Mouse (Mus musculus): ENCODE results near the gene Ric1.

The Ric1 gene

GRCm38 (mm10) chr19:29641055-29641454, 119.0 kb downstream of the Ric1 start:
- DNase-seq = no peak

DNA sequence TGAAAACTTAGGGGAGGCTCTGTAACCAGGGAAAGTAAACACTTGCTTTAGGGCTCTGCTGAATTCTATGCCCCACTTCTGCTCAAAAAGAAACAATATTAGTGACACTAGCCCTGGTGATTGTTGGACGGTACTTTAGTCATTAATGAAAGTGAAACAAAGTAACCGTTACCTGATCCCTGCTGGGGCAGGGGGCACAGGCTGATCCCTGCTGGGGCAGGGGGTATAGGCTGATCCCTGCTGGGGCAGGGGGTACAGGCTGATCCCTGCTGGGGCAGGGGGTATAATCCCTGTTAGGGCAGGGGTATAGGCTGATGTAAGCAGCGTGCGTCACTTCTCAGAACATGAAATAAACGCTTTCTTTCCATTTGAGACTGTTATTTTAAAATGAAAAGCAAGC, 119.4 kb downstream of the Ric1 start:
- no peak for DNase-seq

- DNase-seq = no peak
Observed at GRCm38 (mm10) chr19:29642211-29642610, 120.1 kb downstream of the Ric1 start.

- no peak for DNase-seq
Observed at GRCm38 (mm10) chr19:29643194-29643922, 121.3 kb downstream of the Ric1 start.

DNA sequence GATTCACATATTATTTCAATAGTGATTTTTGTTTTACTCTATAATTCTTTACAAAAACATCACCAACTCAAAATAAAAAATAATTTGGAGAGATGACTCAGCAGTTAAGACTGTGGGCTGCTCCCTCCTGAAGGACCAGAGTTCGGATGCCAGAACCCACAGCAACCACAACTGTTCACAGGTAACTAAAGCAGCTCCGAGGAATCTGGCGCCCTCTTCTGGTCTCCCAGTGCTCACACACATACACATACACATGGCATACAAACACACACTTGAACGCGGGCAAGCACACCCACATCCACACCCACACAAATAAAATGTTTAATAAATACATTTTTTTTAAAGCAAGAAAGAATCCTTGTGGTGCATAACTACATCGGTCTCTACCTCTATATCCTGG, 122.7 kb downstream of the Ric1 start:
- no peak for DNase-seq

DNA sequence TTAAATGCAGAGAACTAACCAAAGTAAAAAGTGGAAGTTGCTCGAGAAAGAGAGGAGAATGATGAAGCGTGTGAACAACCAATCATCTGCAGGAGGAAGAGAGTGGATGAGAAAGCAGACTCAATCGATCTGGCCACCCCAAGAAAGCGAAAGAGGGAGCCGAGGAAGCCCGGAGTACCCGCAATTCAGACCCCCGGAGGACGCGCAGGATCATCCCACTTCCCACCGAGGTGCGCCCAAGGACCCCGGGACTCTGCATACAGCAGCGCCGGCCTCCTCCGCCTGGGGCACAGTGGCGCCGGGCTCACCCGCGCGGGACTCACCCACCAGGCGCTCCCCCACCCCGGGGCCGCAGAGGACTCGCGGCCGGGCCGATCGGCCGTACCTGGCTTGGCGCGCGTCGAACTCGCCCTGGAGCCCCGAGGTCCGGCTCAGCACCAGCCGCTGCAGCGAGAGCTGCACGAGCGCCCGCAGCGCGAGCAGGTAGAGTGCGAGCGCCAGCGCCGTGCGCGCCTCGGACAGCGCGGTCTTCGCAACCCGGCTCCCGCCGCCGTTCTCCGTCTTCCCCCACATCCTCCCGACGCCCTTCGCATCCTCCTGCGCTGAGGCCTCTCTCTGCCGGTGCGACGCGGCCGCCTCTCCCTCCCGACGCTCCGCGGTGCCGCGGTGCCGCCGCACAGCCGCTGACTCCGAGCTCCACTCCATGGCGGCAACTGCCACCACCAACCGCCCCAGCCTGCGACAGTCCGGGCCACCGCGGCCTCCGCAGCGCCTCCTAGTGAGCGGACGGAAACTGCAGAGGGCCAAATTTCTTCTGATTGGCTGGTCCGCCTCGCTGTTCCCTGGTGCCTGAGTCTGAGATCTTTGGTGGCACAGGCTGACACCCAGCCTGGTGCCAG, 125.8 kb downstream of the Ric1 start, which contains the start of gene Ermp1:
TSS of gene Ermp1 (minus strand) at position 765 of the 899 bp plus-strand sequence.
- peak; percentile 94 for DNase-seq

DNA sequence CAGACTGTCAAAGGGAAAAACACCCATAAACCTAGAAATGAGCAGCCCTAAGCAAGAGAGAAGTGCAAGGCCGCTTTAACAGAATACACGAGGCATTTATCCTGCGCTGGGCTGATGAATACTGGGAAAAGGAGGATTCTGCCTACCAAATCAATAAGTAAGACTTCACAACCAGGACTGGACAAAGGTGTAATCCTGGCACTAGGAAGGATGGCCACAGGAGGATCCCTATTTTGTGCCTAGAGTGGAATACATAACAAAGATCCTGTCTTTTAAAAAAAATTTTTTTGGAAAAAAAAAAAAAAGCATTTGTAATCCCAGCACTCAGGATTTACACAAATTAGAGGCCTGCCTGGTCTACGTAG, 126.5 kb downstream of the Ric1 start:
- DNase-seq = no peak

DNA sequence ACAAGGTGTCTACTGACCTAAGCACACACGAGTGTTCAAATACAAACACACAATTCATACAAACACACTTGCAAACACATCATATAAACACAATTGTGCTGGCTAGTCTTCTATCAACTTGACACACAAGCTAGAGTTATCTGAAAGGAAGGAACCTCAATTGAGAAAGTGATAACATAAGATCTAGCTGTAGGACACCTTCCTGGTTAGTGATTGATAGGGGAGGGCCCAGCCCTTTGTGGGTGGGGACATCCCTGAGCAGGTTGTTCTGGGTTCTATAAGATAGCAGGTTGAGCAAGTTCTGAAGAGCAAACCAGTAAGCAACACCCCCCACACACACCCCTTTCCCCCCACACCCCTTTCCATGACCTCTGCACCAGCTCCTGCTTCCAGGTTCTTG, 127.6 kb downstream of the Ric1 start:
- no peak for DNase-seq

DNA sequence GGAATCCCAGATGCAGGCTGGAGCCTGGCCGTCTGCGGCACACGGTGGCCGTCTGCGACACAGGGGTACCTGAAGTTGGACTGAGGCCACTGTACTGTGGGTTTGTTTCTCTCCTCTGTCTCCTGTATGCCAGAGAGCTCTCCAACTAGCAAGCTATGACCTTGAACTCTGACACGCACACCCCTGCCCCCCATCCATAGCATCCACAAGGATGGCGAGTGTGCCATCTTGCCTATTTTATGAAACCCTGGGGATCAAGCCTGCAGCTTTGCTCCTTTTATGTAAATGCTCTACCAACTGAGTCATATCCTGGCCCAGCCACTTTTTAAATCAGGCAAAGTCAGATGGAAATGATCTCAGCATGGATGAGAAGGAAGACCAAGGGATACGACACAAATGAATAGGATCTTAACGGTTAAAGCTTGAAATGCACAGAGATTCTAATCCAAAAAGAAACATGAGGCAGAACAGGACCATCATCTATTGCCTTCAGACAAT, 131.7 kb downstream of the Ric1 start:
- no peak for DNase-seq

DNA sequence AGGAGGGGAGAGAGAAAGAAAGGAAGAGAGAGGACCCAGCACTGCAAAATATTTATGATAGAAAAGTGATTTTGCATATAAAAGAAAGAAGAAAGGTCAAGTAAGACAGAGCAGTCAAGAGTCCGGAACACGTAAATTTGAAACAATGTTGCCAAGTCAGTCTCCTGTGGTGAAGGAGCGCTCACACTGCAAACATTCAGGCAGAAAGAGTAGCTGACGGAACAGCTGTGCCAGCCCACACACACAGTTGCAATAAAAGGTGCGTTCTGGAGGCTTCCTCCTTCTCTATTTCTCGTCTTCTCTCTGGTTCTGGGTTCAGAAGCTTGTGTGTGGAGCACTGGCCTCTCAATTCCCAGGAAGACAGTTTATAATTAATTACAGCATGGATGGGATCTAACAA, 133.1 kb downstream of the Ric1 start:
- no peak for DNase-seq

DNA sequence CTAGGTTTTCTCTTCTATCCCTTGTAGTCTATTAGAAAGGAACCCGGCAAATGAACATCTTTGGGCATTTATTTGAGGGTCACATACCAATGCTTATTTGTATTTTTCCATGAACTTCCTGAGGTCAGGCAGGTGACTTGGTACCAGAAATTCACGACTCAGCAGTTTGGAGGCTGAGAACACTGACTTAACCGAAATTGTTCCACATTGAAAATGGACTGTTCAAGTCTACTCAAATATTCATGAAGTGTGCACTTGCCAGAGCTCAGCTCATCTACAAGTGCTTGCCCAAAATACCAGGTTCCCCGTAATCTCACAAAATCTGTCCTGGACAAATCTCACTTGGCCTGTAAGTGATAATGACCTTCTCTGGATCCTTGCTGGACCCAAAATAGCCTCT, 133.9 kb downstream of the Ric1 start:
- DNase-seq = no peak
